Mouse (Mus musculus): ENCODE data around the gene Alpk3. TPM values are rescaled to one million over a fixed set of nuclear protein-coding genes. Genes with fewer than 3 reads are reported as not detected.

The Alpk3 gene
- polyA plus RNA-seq, 1 experiment from 2014 or later, result 0.11 TPM

- no peak overlapping the region for H3K27ac ChIP-seq
- no peak overlapping the region for H3K4me2 ChIP-seq
- WGBS (ENCODE audit: insufficient replicate concordance), result 1% methylated on average over 3 of the region's 3 CpGs
- H3K9me3 ChIP-seq (replicated peaks), result peaks cover 5% of the 10 kb centered on the region; the same call in 1 of the 2 replicates
- ATAC-seq, result peak; percentile 52; the same call in 1 of the 2 replicates
- H3K4me3 ChIP-seq, result no peak overlapping the region
- no peaks in the 10 kb centered on the region for H3K36me3 ChIP-seq
- 0 out of 2 replicates have a peak, but pooled peaks cover 8% of the 10 kb centered on the region for H3K27me3 ChIP-seq (replicated peaks)
- no peak overlapping the region for H3K9ac ChIP-seq
- H3K4me1 ChIP-seq, result peaks cover 9% of the 10 kb centered on the region
Measured at GRCm38 (mm10) chr7:81154960-81155359, 97.6 kb downstream of the Alpk3 start.

Other genes with a start within 250 kb of the Alpk3 start
- 19.4 and 19.9 TPM in 2 replicates for gene Iqgap1, start 231.6 kb upstream of the Alpk3 start, polyA plus RNA-seq (2016; fragmentation: Nextera tagmentation; extraction: Ambion mirVana)
- 0.23 and 0.58 TPM in 2 replicates for gene Zscan2, start 196.7 kb upstream of the Alpk3 start, polyA plus RNA-seq (2016; fragmentation: Nextera tagmentation; extraction: Ambion mirVana)
- 29.1 and 30.3 TPM in 2 replicates for gene Wdr73, start 156.3 kb upstream of the Alpk3 start, polyA plus RNA-seq (2016; fragmentation: Nextera tagmentation; extraction: Ambion mirVana)
- gene Nmb, start 152.5 kb upstream of the Alpk3 start, polyA plus RNA-seq (2016; fragmentation: Nextera tagmentation; extraction: Ambion mirVana), result 1.6 and 2.4 TPM in 2 replicates
- 123 and 124 TPM in 2 replicates for gene Sec11a, start 109.8 kb upstream of the Alpk3 start, polyA plus RNA-seq (2016; fragmentation: Nextera tagmentation; extraction: Ambion mirVana)
- 11.9 and 12.0 TPM in 2 replicates for gene Zfp592, start 63.9 kb upstream of the Alpk3 start, polyA plus RNA-seq (2016; fragmentation: Nextera tagmentation; extraction: Ambion mirVana)
- 0.49 and 0.51 TPM in 2 replicates for gene Slc28a1, start 57.2 kb downstream of the Alpk3 start, polyA plus RNA-seq (2016; fragmentation: Nextera tagmentation; extraction: Ambion mirVana)
- gene Pde8a, start 156.0 kb downstream of the Alpk3 start, polyA plus RNA-seq (2016; fragmentation: Nextera tagmentation; extraction: Ambion mirVana), result 1.3 and 2.0 TPM in 2 replicates

Measured in liver, embryonic 12.5 days (tissue).